Mouse (Mus musculus) layer of hippocampus, adult 2 months (tissue): ENCODE data around the gene Antxr2. TPM values are rescaled to one million over a fixed set of nuclear protein-coding genes. Genes with fewer than 3 reads are reported as not detected.

Source experiments
- DNase-seq, 2 experiments: peaks; one replicate each; pipeline ENCODE4 v3.0.0; 2022; ENCODE audit warnings: low spot score in 2 of 2
- H3K27ac ChIP-seq: fragments of 200-600 bp; 2 replicates; pipeline ENCODE4 v1.8.1; 2022
- H3K4me3 ChIP-seq: fragments of 200-600 bp; 2 replicates; pipeline ENCODE4 v1.8.1; 2022; ENCODE audit warnings: mild to moderate bottlenecking
- CTCF ChIP-seq: fragments of 200-600 bp; conservative IDR thresholded peaks from 2 replicates; pipeline ENCODE4 v1.8.1; 2022; ENCODE audit warnings: antibody characterized with exemption, mild to moderate bottlenecking, moderate library complexity
- total RNA-seq, 2 experiments: library from RNA; stranded (reverse); gene quantifications; 2 replicates each; pipeline ENCODE4 v1.2.3; 2021

The Antxr2 gene
- total RNA-seq, 2 experiments from 2014 or later: 1.9 to 2.0 TPM

- no peak for TF ChIP-seq CTCF
- DNase-seq: no peak
- Histone ChIP-seq H3K4me3 (no peak overlapping the region), H3K27ac (no peak overlapping the region)
These were observed 58.8 kb downstream of the Antxr2 start for GRCm38 (mm10) chr5:97972029-97972428.

- TF ChIP-seq CTCF: no peak
- no peak for DNase-seq
- Histone ChIP-seq H3K4me3 (no peak overlapping the region), H3K27ac (no peak overlapping the region)
These were observed 59.6 kb downstream of the Antxr2 start for GRCm38 (mm10) chr5:97971236-97971635.

GRCm38 (mm10) chr5:97967044-97967443 is 63.8 kb downstream of the Antxr2 start:
- TF ChIP-seq CTCF: no peak
- no peak for DNase-seq
- Histone ChIP-seq H3K27ac (no peak overlapping the region), H3K4me3 (no peak overlapping the region)

GRCm38 (mm10) chr5:97966101-97966500 is 64.7 kb downstream of the Antxr2 start:
- no peak for DNase-seq
- Histone ChIP-seq H3K4me3 (no peak overlapping the region), H3K27ac (no peak overlapping the region)
- no peak for TF ChIP-seq CTCF

- H3K4me3 ChIP-seq: no peak overlapping the region
- no peak for DNase-seq
- no peak for TF ChIP-seq CTCF
- H3K27ac ChIP-seq: no peak overlapping the region
These were observed 66.4 kb downstream of the Antxr2 start for GRCm38 (mm10) chr5:97964444-97964843.

GRCm38 (mm10) chr5:97962512-97962911 is 68.3 kb downstream of the Antxr2 start:
- DNase-seq: no peak
- Histone ChIP-seq H3K27ac (no peak overlapping the region), H3K4me3 (no peak overlapping the region)
- TF ChIP-seq CTCF: no peak

- H3K27ac ChIP-seq: no peak overlapping the region
- no peak for TF ChIP-seq CTCF
- DNase-seq: no peak
These were observed 69.1 kb downstream of the Antxr2 start for GRCm38 (mm10) chr5:97961786-97962185.

GRCm38 (mm10) chr5:97959651-97960050 is 71.2 kb downstream of the Antxr2 start:
- no peak for TF ChIP-seq CTCF
- DNase-seq: no peak
- no peak overlapping the region for H3K27ac ChIP-seq
- H3K4me3 ChIP-seq: no peak overlapping the region

More at GRCm38 (mm10) chr5:97961786-97962185, 69.1 kb downstream of the Antxr2 start:
- no peak overlapping the region for H3K4me3 ChIP-seq

- no peak for DNase-seq
- no peak for TF ChIP-seq CTCF
- H3K4me3 ChIP-seq: no peak overlapping the region
These were observed 71.8 kb downstream of the Antxr2 start for GRCm38 (mm10) chr5:97959010-97959409.

GRCm38 (mm10) chr5:97957501-97957900 is 73.3 kb downstream of the Antxr2 start:
- H3K27ac ChIP-seq: no peak overlapping the region
- DNase-seq: no peak
- H3K4me3 ChIP-seq: no peak overlapping the region
- no peak for TF ChIP-seq CTCF

More at GRCm38 (mm10) chr5:97959010-97959409, 71.8 kb downstream of the Antxr2 start:
- H3K27ac ChIP-seq: no peak overlapping the region

- TF ChIP-seq CTCF: no peak
- H3K4me3 ChIP-seq: no peak overlapping the region
- no peak for DNase-seq
- H3K27ac ChIP-seq: no peak overlapping the region
These were observed 76.6 kb downstream of the Antxr2 start for GRCm38 (mm10) chr5:97954193-97954772.

GRCm38 (mm10) chr5:97953241-97953920 is 77.5 kb downstream of the Antxr2 start:
- no peak for TF ChIP-seq CTCF
- no peak overlapping the region for H3K4me3 ChIP-seq
- peak in 1 of 2 experiments; percentile 37 for DNase-seq
- H3K27ac ChIP-seq: no peak overlapping the region

- no peak for DNase-seq
- 0 out of 2 replicates have a peak, but pooled peaks have one; percentile 24 for TF ChIP-seq CTCF
These were observed 83.6 kb downstream of the Antxr2 start for GRCm38 (mm10) chr5:97947261-97947660.

GRCm38 (mm10) chr5:97946236-97946635 is 84.6 kb downstream of the Antxr2 start:
- no peak overlapping the region for H3K4me3 ChIP-seq
- no peak for TF ChIP-seq CTCF
- DNase-seq: no peak
- H3K27ac ChIP-seq: no peak overlapping the region

More at GRCm38 (mm10) chr5:97947261-97947660, 83.6 kb downstream of the Antxr2 start:
- H3K4me3 ChIP-seq: no peak overlapping the region
- H3K27ac ChIP-seq: no peak overlapping the region
